Mouse (Mus musculus) urinary bladder, postnatal 14 days (tissue): Measurements from ENCODE around the gene She.
"Not testable (repeated sequence)": the region's sequence is repeated elsewhere in the genome, so short reads cannot be mapped to it uniquely, and the experiment has no call there.

ENCODE experiments used
- DNase-seq: peaks from one replicate; pipeline ENCODE4 v3.0.0; 2021; ENCODE audit warnings: low spot score

The She gene

GRCm38 (mm10) chr3:89863276-89863675 is 32.1 kb downstream of the She start:
- not testable (repeated sequence) for DNase-seq

- DNase-seq: peak; percentile 51
Observed at GRCm38 (mm10) chr3:89863716-89864509, 32.7 kb downstream of the She start.

GRCm38 (mm10) chr3:89865020-89865419 is 33.9 kb downstream of the She start:
- no peak for DNase-seq

GRCm38 (mm10) chr3:89865764-89866163 is 34.6 kb downstream of the She start:
- DNase-seq: no peak

GRCm38 (mm10) chr3:89867651-89868050 is 36.5 kb downstream of the She start:
- no peak for DNase-seq

GRCm38 (mm10) chr3:89868357-89868756 is 37.2 kb downstream of the She start:
- peak; percentile 43 for DNase-seq

- no peak for DNase-seq
Observed at GRCm38 (mm10) chr3:89868956-89869355, 37.8 kb downstream of the She start.

- DNase-seq: no peak
Observed at GRCm38 (mm10) chr3:89869556-89869955, 38.4 kb downstream of the She start.

- no peak for DNase-seq
Observed at GRCm38 (mm10) chr3:89870472-89871271, 39.5 kb downstream of the She start.

GRCm38 (mm10) chr3:89871339-89871914 is 40.3 kb downstream of the She start:
- DNase-seq: no peak

- peak; percentile 72 for DNase-seq
Observed at GRCm38 (mm10) chr3:89872209-89872608, 41.0 kb downstream of the She start.

- DNase-seq: no peak
Observed at GRCm38 (mm10) chr3:89872684-89873083, 41.5 kb downstream of the She start.

- DNase-seq: no peak
Observed at GRCm38 (mm10) chr3:89874076-89874475, 42.9 kb downstream of the She start.

- DNase-seq: no peak
Observed at GRCm38 (mm10) chr3:89875021-89875420, 43.9 kb downstream of the She start.

GRCm38 (mm10) chr3:89875781-89876180 is 44.6 kb downstream of the She start:
- no peak for DNase-seq

GRCm38 (mm10) chr3:89876469-89876868 is 45.3 kb downstream of the She start:
- DNase-seq: no peak

GRCm38 (mm10) chr3:89877129-89877528 is 46.0 kb downstream of the She start:
- no peak for DNase-seq

- no peak for DNase-seq
Observed at GRCm38 (mm10) chr3:89878456-89878855, 47.3 kb downstream of the She start.

- no peak for DNase-seq
Observed at GRCm38 (mm10) chr3:89879326-89879725, 48.2 kb downstream of the She start.

- DNase-seq: no peak
Observed at GRCm38 (mm10) chr3:89880036-89880851, 49.1 kb downstream of the She start.

- DNase-seq: no peak
Observed at GRCm38 (mm10) chr3:89882556-89883181, 51.5 kb downstream of the She start.
